Mouse (Mus musculus): ENCODE results near the gene 9430097D07Rik.
A peak's percentile ranks its signal among the peaks of the same experiment; 100 is the strongest.

The 9430097D07Rik gene

DNA sequence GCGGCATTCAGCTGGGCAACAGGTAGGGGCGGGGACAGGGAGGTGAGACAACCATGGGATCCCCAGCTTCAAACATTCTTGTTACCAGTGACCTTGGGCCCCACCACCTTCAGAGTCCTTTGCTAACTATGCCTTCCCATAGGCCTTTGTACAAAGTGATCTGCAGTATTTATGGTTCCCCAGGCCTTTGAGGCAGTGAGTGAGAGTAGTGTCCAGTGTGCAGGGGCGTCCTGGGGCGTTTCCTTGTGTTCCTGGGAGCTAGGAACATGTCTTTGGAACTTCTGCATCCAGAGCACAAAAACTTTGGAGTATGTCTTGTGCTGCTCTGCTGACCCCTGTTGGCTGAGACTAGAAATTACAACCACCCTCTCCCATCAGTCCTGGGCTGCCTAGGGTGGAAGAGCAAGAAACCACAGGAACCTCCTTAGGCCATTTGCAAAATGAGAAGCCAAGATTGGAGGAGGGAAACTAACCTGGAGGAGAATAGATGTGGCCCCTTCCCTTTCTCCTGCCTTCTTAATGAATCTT is 8.9 kb downstream of the 9430097D07Rik start:
- DNase-seq (ENCODE audit: low read depth, low spot score) = peak; percentile 80

DNA sequence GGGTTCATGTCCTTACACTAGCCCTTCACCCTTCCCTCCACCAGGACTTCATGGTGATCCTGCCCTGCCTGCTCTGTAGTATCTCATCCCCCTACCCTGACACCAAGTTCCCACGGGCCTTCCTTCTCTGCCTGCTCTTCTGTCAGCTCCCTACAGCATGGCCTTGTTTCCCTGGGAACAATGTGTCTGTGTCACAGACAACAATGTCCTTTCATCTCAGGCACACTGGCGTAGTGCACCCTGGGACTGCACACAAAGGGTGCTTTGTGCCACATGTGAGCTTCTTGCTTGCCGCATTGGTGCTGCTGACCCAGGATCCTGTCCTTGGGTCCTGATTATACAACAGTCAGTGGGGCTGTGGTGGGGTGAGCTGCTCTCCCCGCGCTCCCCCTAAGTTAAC is 15.9 kb downstream of the 9430097D07Rik start:
- no peak for DNase-seq (ENCODE audit: low read depth, low spot score)

- no peak for DNase-seq (ENCODE audit: low read depth, low spot score)
Measured at GRCm38 (mm10) chr2:32556019-32556418, 19.5 kb downstream of the 9430097D07Rik start.

DNA sequence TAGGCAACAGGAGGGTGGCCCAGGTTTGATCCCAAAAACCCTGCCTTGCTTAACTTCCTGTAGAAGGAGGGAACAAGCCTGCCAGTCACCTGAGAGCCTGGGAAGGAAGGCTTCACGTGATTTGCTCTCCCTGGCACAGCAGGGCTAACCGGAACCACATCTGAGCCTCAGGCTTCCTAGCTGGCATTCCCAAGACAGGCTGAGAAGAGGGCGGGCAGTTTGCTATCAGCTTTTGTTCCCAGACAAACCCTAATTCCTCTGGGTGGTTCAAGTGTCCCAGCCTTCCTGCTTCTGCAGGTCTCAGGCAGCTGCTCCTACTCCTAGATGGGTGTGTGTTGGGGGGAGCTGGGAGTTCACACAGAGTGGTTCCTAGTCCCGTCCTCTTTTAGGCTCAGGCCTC is 20.0 kb downstream of the 9430097D07Rik start:
- DNase-seq (ENCODE audit: low read depth, low spot score) = no peak

GRCm38 (mm10) chr2:32553592-32554148 is 21.8 kb downstream of the 9430097D07Rik start:
- no peak for DNase-seq (ENCODE audit: low read depth, low spot score)

GRCm38 (mm10) chr2:32551236-32551635 is 24.2 kb downstream of the 9430097D07Rik start:
- no peak for DNase-seq (ENCODE audit: low read depth, low spot score)

GRCm38 (mm10) chr2:32549764-32550163 is 25.7 kb downstream of the 9430097D07Rik start:
- DNase-seq (ENCODE audit: low read depth, low spot score) = no peak

- no peak for DNase-seq (ENCODE audit: low read depth, low spot score)
Measured at GRCm38 (mm10) chr2:32549171-32549570, 26.3 kb downstream of the 9430097D07Rik start.

- no peak for DNase-seq (ENCODE audit: low read depth, low spot score)
Measured at GRCm38 (mm10) chr2:32547964-32548739, 27.3 kb downstream of the 9430097D07Rik start.

DNA sequence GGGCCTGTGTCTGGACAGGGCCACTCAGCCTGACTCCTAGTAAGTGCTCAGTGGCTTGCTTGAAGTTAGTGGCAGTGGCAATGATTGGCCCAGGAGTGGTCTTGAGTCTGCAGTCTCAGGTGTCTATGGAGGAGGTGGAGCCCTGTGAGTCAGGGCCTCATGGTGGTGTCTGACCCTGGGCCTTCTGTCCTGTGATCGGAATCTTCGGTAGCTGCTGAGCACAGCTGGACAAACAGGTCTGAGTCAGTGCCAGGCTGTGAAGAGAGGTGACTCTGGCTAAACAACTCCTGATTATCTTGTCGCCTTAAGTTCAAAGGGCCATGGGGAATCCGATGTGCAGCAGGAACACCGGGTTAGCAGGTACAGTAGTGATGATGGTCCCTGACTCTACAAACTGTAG is 28.1 kb downstream of the 9430097D07Rik start:
- no peak for DNase-seq (ENCODE audit: low read depth, low spot score)

DNA sequence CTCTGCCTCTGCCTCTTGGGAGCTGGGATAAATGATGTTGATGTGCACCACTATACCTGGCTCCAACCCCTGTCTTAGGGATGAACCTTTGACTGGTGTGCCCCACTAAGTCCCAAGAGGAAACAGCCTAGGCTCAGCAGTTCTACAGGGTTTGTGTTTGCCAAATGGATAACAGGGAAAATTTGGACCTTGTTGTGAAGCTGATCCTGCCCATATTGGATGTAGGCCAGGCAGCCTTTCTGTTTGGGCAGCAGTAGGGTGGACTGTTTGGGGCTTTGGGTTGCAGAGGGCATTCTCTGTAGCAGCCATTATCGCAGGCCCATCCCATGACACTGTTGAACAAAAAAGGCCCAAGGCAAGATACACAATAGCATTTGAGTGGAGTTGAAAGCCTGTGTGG is 28.5 kb downstream of the 9430097D07Rik start:
- no peak for DNase-seq (ENCODE audit: low read depth, low spot score)

GRCm38 (mm10) chr2:32543031-32543449 is 32.4 kb downstream of the 9430097D07Rik start:
- no peak for DNase-seq (ENCODE audit: low read depth, low spot score)

DNA sequence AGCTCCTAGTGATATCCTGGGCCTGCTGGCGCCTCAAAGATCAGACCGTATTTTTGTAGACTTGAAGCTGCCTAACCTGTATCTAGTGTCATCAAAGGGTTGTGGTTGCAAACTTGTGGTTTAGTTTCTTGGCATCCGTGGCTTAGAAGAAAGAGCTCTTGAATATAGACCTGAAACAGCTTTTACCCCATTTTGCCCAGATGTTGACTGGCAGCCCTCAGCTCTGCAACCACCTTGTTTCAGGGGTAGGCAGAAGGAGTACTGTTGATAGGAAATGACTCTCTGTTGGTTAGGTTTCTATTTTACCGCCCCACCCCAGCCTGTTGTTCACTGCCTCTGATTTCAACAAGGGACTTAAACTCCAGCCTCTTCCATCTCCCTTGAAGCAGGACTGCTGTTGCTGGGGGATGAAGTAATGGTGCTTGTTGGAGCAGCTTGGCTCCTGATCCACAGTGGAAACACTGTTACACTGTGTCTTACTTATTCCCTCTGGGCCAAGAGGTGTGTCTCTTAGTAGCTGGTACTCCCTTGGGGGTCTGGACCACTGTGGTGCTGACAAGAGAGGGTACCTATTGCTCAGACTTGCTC is 33.4 kb downstream of the 9430097D07Rik start:
- no peak for DNase-seq (ENCODE audit: low read depth, low spot score)

DNA sequence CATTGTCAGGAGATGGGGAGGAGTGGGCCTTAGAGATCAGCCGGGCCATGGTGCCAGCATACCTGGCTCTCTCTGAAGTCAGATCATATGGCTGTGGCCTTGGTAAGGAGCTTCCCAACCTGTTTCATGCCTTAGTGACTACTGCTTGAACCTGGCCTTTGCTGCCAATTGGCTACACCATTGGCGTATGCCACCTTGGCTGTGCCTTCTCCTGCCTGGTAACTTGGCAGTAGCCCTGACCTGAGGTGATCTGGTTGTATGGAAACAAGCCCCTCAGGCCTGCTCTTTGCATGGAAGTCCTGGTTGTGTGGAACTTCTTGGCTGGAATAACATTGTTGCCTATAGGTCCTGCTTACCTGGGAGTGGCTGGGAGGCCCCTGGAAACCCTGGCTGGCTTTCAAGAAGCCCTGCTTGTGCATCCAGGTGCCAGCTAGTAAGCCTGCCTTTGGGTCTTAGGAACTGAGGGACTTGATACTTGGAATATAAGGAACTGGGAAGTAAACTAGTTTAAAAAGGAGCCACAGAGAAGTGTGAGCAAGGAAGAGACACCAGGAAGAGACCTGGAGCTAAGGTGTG is 34.1 kb downstream of the 9430097D07Rik start:
- DNase-seq (ENCODE audit: low read depth, low spot score) = no peak

- DNase-seq (ENCODE audit: low read depth, low spot score) = no peak
Measured at GRCm38 (mm10) chr2:32539452-32539981, 36.0 kb downstream of the 9430097D07Rik start.

DNA sequence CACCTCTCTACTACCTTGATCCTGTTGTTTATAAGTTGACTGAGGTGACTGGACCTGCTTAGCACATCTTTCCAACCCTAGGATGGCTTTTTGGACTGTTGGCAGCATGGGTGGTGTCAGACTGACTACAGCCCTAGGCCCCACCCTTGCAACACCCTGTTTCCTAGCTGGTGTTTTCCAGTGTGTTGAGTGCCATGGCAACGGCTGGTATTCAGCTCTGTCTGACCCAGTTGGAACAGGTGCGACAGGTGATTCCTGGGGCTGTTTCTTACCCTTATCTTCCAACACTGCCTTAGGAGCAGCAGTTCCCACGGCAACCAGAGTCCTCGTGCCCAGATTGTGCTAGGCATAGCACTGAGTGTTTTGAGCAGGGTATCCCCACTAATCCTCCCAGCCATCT is 37.0 kb downstream of the 9430097D07Rik start:
- no peak for DNase-seq (ENCODE audit: low read depth, low spot score)

DNA sequence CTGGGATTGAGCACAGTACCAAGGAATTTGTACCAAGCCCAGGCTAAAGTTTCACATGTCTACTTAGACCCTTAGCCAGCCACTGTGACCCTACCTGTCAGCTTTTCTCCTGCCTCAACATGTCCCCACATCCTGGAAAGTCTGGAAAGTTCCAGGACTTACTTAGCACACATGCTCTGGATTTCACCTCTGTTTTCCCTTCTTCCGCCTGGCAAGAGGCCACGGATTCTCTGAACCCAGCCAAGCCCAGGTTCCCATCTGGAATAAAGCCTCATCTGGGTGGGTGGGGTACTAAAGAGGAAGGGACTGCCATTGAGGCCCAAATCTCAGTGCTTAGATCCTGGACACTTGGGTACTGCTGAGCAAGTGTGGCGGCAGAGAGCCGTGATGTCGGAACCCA is 37.5 kb downstream of the 9430097D07Rik start:
- DNase-seq (ENCODE audit: low read depth, low spot score) = no peak

- peak; percentile 29 for DNase-seq (ENCODE audit: low read depth, low spot score)
Measured at GRCm38 (mm10) chr2:32537360-32537905, 38.1 kb downstream of the 9430097D07Rik start.

- peak; percentile 60 for DNase-seq (ENCODE audit: low read depth, low spot score)
Measured at GRCm38 (mm10) chr2:32536634-32537359, 38.7 kb downstream of the 9430097D07Rik start.

DNA sequence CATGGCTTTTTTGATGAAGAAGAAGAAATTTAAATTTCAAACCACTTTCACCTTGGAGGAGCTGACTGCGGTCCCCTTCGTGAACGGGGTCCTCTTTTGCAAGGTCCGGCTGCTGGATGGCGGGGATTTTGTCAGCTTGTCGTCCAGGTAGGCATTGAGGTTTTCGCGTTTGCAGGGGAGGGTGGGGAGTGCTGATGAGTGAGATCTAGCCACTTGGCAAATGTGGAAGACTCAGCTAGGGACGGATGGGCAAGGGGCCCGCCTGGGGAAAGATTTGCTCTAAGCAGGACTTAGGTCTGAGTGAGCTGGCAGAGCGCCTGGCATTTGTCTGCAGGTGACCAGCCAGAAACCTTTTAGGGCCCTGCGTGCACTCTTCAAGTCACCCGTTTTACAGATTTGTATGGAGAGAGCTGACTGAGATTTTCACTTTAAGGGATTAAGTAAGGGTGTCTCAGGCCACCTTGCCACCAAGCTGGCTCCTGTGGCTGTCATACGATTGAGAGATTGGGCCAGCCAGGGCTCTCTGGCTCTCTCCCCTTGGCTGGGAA is 39.3 kb downstream of the 9430097D07Rik start:
- no peak for DNase-seq (ENCODE audit: low read depth, low spot score)

- peak; percentile 28 for DNase-seq (ENCODE audit: low read depth, low spot score)
Measured at GRCm38 (mm10) chr2:32535501-32535991, 39.9 kb downstream of the 9430097D07Rik start.
